Comparison of ENCODE assay signal across 8 mouse cellular contexts in genomic region chr4:120825100-120825553, GRCm38 (mm10). TPM values are rescaled to one million over a fixed set of nuclear protein-coding genes. Genes with fewer than 3 reads are reported as not detected.
DNase-seq lines count a peak whose midpoint lies in the region; ATAC-seq lines count a peak whose summit lies in the region.

No protein-coding gene starts in this region.

- peak overlapping the region; percentile 96 for H3K27ac ChIP-seq in brown adipose tissue, adult 24 weeks (replicated peaks; ENCODE audit: low read depth, low read length)
- peak overlapping the region; percentile 100 for H3K27ac ChIP-seq in heart, embryonic 13.5 days (replicated peaks)
- H3K27ac ChIP-seq in liver, embryonic 12.5 days = peak overlapping the region; percentile 100

- peak; percentile 90 for DNase-seq in CD4-positive, CD25-positive, alpha-beta regulatory T cell, adult 2 months (ENCODE audit: low read depth, low spot score)
- peak; percentile 98 for DNase-seq in kidney, postnatal 10 days
- peak; percentile 87 for DNase-seq in naive thymus-derived CD4-positive, alpha-beta T cell, adult 2 months (ENCODE audit: low read depth)
- peak; percentile 88 for DNase-seq in splenic B cell, adult 2 months (ENCODE audit: low read depth, low spot score)

- no peaks in the 10 kb centered on the region for H3K4me1 ChIP-seq in brown adipose tissue, adult 24 weeks (ENCODE audit: control insufficient read depth, insufficient read depth, insufficient read length, low read length)
- peaks cover 45% of the 10 kb centered on the region for H3K4me1 ChIP-seq in heart, embryonic 13.5 days
- H3K4me1 ChIP-seq in liver, embryonic 12.5 days = peaks cover 44% of the 10 kb centered on the region

- peak; percentile 92 for ATAC-seq in erythroid progenitor cell, adult 5-6 weeks (replicated peaks; ENCODE audit: low FRiP score, poor library complexity, severe bottlenecking)
- peak; percentile 94 for ATAC-seq in heart, embryonic 13.5 days (ENCODE audit: extremely low read depth, insufficient number of reproducible peaks, low FRiP score, low TSS enrichment)
- ATAC-seq in liver, embryonic 12.5 days = peak; percentile 93

- peak overlapping the region; percentile 92 for H3K4me2 ChIP-seq in heart, embryonic 13.5 days
- H3K4me2 ChIP-seq in liver, embryonic 12.5 days = peak overlapping the region; percentile 81

- WGBS in heart, embryonic 13.5 days = under 1% methylated on average over 44 of the region's 53 CpGs
- WGBS in liver, embryonic 12.5 days (ENCODE audit: insufficient replicate concordance) = under 1% methylated on average over 52 of the region's 53 CpGs

- H3K4me3 ChIP-seq in brown adipose tissue, adult 24 weeks (ENCODE audit: insufficient read depth, low read depth, low read length) = peak overlapping the region; percentile 83
- H3K4me3 ChIP-seq in heart, embryonic 13.5 days = peak overlapping the region; percentile 85
- peak overlapping the region; percentile 88 for H3K4me3 ChIP-seq in liver, embryonic 12.5 days

- no peaks in the 10 kb centered on the region for H3K27me3 ChIP-seq in heart, embryonic 13.5 days (replicated peaks)
- H3K27me3 ChIP-seq in liver, embryonic 12.5 days (replicated peaks) = no peaks in the 10 kb centered on the region
- no peaks in the 10 kb centered on the region for H3K27me3 ChIP-seq in splenic B cell, adult 2 months (ENCODE audit: control insufficient read depth, insufficient read depth, low read length, poor library complexity, severe bottlenecking)

- H3K9me3 ChIP-seq in heart, embryonic 13.5 days = no peaks in the 10 kb centered on the region
- H3K9me3 ChIP-seq in liver, embryonic 12.5 days (replicated peaks) = no peaks in the 10 kb centered on the region

- peak overlapping the region; percentile 99 for H3K9ac ChIP-seq in heart, embryonic 13.5 days
- H3K9ac ChIP-seq in liver, embryonic 12.5 days = peak overlapping the region; percentile 99

- H3K36me3 ChIP-seq in heart, embryonic 13.5 days = peaks cover 8% of the 10 kb centered on the region; the same call in 1 of the 2 replicates
- H3K36me3 ChIP-seq in liver, embryonic 12.5 days = no peaks in the 10 kb centered on the region
- no peaks in the 10 kb centered on the region for H3K36me3 ChIP-seq in splenic B cell, adult 2 months (ENCODE audit: control insufficient read depth, insufficient read depth, low read length, poor library complexity, severe bottlenecking)

RNA-seq across cellular contexts. Expression of gene Nfyc, which starts 6.2 kb away (rescaled TPM):
- 37.2 and 49.9 TPM in 2 replicates for polyA plus RNA-seq in brown adipose tissue, adult 24 weeks (2012; ENCODE audit: insufficient read depth, insufficient read length, missing spikeins)
- total RNA-seq in erythroid progenitor cell, adult 5-6 weeks (2015; ENCODE audit: low replicate concordance) = 76.4 and 87.2 TPM in 2 replicates
- 50.5 and 102 TPM in 2 replicates for total RNA-seq in erythroid progenitor cell, adult 5-6 weeks (2017; ENCODE audit: low replicate concordance)
- 95.8 and 97.4 TPM in 2 replicates for polyA plus RNA-seq in heart, embryonic 13.5 days (2015; fragmentation: Nextera tagmentation; extraction: Ambion mirVana)
- polyA plus RNA-seq in liver, embryonic 12.5 days (2016; fragmentation: Nextera tagmentation; extraction: Ambion mirVana) = 64.2 and 66.4 TPM in 2 replicates

RNA-seq across cellular contexts. Expression of gene Rims3, which starts 29.5 kb away (rescaled TPM):
- not detected in 2 replicates for polyA plus RNA-seq in brown adipose tissue, adult 24 weeks (2012; ENCODE audit: insufficient read depth, insufficient read length, missing spikeins)
- 1.7 and 5.0 TPM in 2 replicates for total RNA-seq in erythroid progenitor cell, adult 5-6 weeks (2015; ENCODE audit: low replicate concordance)
- 2.1 TPM in 1 of 2 replicates, not detected in the other for total RNA-seq in erythroid progenitor cell, adult 5-6 weeks (2017; ENCODE audit: low replicate concordance)
- 0.51 and 0.60 TPM in 2 replicates for polyA plus RNA-seq in heart, embryonic 13.5 days (2015; fragmentation: Nextera tagmentation; extraction: Ambion mirVana)
- polyA plus RNA-seq in liver, embryonic 12.5 days (2016; fragmentation: Nextera tagmentation; extraction: Ambion mirVana) = 0.23 and 0.30 TPM in 2 replicates

Comparison
In these comparisons a context has a peak if more than half of its experiments do, and no peak if none do; other contexts are left out.
1. Peak in every context shown above with its lines: DNase-seq, ATAC-seq, H3K4me3 ChIP-seq and H3K27ac ChIP-seq.